Mouse (Mus musculus) embryonic stem cell, embryonic (primary cell): ENCODE data around the gene Bcl2l12.

ENCODE experiments used
- CTCF ChIA-PET, 4 experiments: fragments of 300-600 bp in 2 of 4; fragments of 350-600 bp in 2 of 4; sonication (Branson Sonifier 250); formaldehyde crosslinking; loops; one replicate each; lab custom pipeline; 2022; ENCODE audit warnings: inconsistent platforms in 2 of 4; lab: Charles Lee
- POLR2A ChIA-PET, 4 experiments: fragments of 300-600 bp in 2 of 4; fragments of 350-600 bp in 2 of 4; sonication (Branson Sonifier 250); formaldehyde crosslinking; loops; one replicate each; lab custom pipeline; 2022; ENCODE audit warnings: antibody characterized with exemption in 4 of 4, inconsistent platforms in 1 of 4; lab: Charles Lee

Gene Bcl2l12

DNA sequence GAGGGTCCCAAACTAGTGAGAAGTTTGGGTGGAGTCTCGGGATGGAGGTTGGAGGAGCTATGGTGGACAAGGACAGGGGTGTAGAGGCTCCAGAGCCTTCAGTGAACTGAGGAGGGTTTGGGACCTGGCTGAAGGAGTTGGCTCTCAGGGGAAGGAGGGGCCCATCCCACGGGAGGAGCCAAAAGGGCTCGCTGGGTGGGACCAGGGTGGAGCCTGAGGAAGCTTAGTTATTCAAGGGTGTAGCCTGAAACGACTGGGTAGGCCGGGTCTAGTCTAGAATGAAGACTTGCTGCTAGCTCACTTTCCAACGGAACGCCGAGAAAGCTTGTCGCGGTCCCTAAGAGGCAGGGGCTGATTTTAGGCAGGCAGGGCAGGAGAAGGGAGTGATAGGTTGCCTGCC is 46.6 kb downstream of the Bcl2l12 start:
- ChIA-PET CTCF (interaction anchor here (0.6 to 2.4 kb wide), 32 partner anchors 11 to 349 kb away, joined by 3 to 32 read pairs (median 4); partner anchors contain the start of genes Ap2a1 (in 2 of the 4), Flt3l (in 1 of the 4), Pnkp (in 1 of the 4) and Prmt1 (in 1 of the 4)), POLR2A (interaction anchor here (0.5 to 6.4 kb wide), 156 partner anchors 8 to 706 kb away, joined by 3 to 109 read pairs (median 6); partner anchors contain the start of genes Akt1s1 (in 3 of the 4), Ap2a1 (in 3 of the 4), Atf5 (in 3 of the 4) and Fuz (in 3 of the 4))

DNA sequence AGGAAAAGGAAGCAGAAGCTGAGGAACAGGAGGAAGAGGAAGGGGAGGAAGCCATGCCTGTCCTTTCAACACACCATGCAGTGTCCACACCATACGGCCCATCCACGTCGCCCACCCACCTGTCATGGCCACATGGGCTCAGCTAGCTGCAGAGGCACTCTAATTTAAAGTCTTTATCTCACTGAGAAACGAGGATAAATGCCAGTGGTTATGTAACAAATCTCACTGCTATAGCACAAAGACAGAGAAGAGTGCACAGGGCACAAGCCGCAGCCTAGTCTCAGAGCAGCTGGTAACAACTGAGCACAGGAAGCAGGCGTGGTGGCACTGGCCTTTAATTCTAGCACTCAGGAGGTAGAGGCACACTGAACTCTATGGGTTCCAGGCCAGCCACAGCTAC is 48.6 kb downstream of the Bcl2l12 start:
- ChIA-PET CTCF (interaction anchor here in 3 of 4 experiments (1.0 to 1.4 kb wide), 4 partner anchors 8 to 89 kb away, joined by 3 to 4 read pairs (median 3); no protein-coding TSS in a partner anchor), POLR2A (interaction anchor here (0.7 to 6.4 kb wide), 14 partner anchors 8 to 241 kb away, joined by 3 to 109 read pairs (median 5); partner anchors contain the start of genes Atf5 (in 2 of the 4), Il4i1 (in 2 of the 4), Nup62 (in 2 of the 4) and Tsks (in 2 of the 4))

DNA sequence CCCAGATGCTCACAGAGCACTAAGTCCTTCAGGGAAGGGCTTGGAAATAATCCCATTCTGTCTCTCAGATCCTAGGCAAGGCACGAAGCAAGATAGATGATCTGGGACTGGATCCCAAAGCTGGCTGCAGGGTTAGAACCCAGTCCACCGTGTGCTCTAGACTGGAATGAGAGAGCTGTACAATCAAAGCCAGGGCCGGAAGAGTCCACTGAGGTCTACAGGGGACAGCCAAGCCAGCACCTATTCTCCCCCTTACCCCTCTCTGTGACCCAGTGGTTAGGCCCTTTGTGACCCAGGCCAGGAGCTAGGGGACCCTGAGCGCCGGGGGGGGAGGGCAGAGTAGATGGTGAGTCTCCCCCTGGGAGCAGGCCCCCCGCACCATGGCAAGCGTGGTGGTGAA is 55.6 kb downstream of the Bcl2l12 start, which contains the start of gene Tsks:
Tsks (plus strand) TSS at position 301 of the 400 bp plus-strand sequence.
- ChIA-PET CTCF (interaction anchor here in 3 of 4 experiments (0.6 to 0.8 kb wide), 4 partner anchors 10 to 416 kb away, joined by 3 to 7 read pairs (median 4); no protein-coding TSS in a partner anchor), POLR2A (interaction anchor here (0.5 to 10.7 kb wide), 27 partner anchors 8 to 424 kb away, joined by 3 to 109 read pairs (median 4); partner anchors contain the start of genes Ap2a1 (in 2 of the 4), Ptov1 (in 2 of the 4), Kcnc3 (in 1 of the 4) and Nup62 (in 1 of the 4))
